Mouse (Mus musculus) stomach, embryonic 14.5 days (tissue): ENCODE results near the gene Rp9. TPM values are rescaled to one million over a fixed set of nuclear protein-coding genes. Genes with fewer than 3 reads are reported as not detected.

Source experiments
- ATAC-seq: fragments of 200-750 bp; cut with Nextera tagmentation; 2 replicates; pipeline ENCODE4 v1.8.0; 2017; ENCODE audit warnings: low read depth, moderate TSS enrichment; ENCODE audit not compliant: insufficient number of reproducible peaks, insufficient read depth, low FRiP score
- H3K27ac ChIP-seq: fragments of 300-500 bp; sonication (generic); 2 replicates; pipeline ENCODE4 v1.5.1; 2014; ENCODE audit warnings: mild to moderate bottlenecking, low read length, moderate library complexity, mixed read lengths
- H3K27me3 ChIP-seq: fragments of 300-500 bp; sonication (generic); 2 replicates; pipeline ENCODE4 v1.6.1; 2014; ENCODE audit warnings: low read length, control low read depth, mixed read lengths; ENCODE audit not compliant: control insufficient read depth, insufficient read depth
- H3K36me3 ChIP-seq: fragments of 300-500 bp; sonication (generic); 2 replicates; pipeline ENCODE4 v1.6.1; 2014; ENCODE audit warnings: mild to moderate bottlenecking, control low read depth, low read length, moderate library complexity, mixed read lengths; ENCODE audit not compliant: control insufficient read depth, insufficient read depth
- H3K4me1 ChIP-seq: fragments of 300-500 bp; sonication (generic); 2 replicates; pipeline ENCODE4 v1.6.1; 2014; ENCODE audit warnings: low read length, control low read depth, mixed read lengths; ENCODE audit not compliant: control insufficient read depth, insufficient read depth
- H3K4me2 ChIP-seq: fragments of 300-500 bp; sonication (generic); replicated peaks from 2 replicates; pipeline ENCODE4 v1.6.1; 2014; ENCODE audit warnings: low read depth, low read length, control low read depth
- H3K4me3 ChIP-seq: fragments of 300-500 bp; sonication (generic); 2 replicates; pipeline ENCODE4 v1.5.1; 2014; ENCODE audit warnings: low read depth, low read length, control low read depth
- H3K9ac ChIP-seq: fragments of 300-500 bp; sonication (generic); replicated peaks from 2 replicates; pipeline ENCODE4 v1.6.1; 2014; ENCODE audit warnings: low read depth, mild to moderate bottlenecking, control low read depth, low read length, moderate library complexity, mixed read lengths
- H3K9me3 ChIP-seq: fragments of 300-500 bp; sonication (generic); 2 replicates; pipeline ENCODE4 v1.6.1; 2016; ENCODE audit warnings: low read depth, low read length, control low read depth; ENCODE audit not compliant: control insufficient read depth
- WGBS: fragments of 180-500 bp; shearing (Covaris S2); extraction: QIAGEN DNeasy Blood & Tissue Kit; methylation state at CpG from one replicate; pipeline ENCODE4 v1.1.7; 2014; 5-methylcytosine and 5-hydroxymethylcytosine counted together
- polyA plus RNA-seq: library from polyadenylated mRNA; unstranded; fragments of >200 nt; fragmentation: Nextera tagmentation; extraction: Ambion mirVana; gene quantifications from 2 replicates; pipeline ENCODE4 v1.2.1, GENCODE M21; 2014

The Rp9 gene
- polyA plus RNA-seq, 1 experiment from 2014 or later = 84.9 TPM

- Histone ChIP-seq H3K27me3 (no peaks in the 10 kb centered on the region), H3K4me1 (no peaks in the 10 kb centered on the region), H3K4me2 (no peak overlapping the region), H3K4me3 (no peak overlapping the region), H3K9me3 (no peaks in the 10 kb centered on the region), H3K36me3 (no peaks in the 10 kb centered on the region), H3K27ac (no peak overlapping the region), H3K9ac (no peak overlapping the region)
- 70% methylated on average over 2 of the region's 2 CpGs for WGBS
- ATAC-seq = no peak
Measured at GRCm38 (mm10) chr9:22433221-22433620, 36.3 kb downstream of the Rp9 start.

- Histone ChIP-seq H3K27ac (no peak overlapping the region), H3K36me3 (no peaks in the 10 kb centered on the region), H3K9me3 (no peaks in the 10 kb centered on the region), H3K4me2 (no peak overlapping the region), H3K4me3 (no peak overlapping the region), H3K9ac (no peak overlapping the region), H3K27me3 (no peaks in the 10 kb centered on the region), H3K4me1 (no peaks in the 10 kb centered on the region)
- no peak for ATAC-seq
- 38% methylated on average over 5 of the region's 5 CpGs for WGBS
Measured at GRCm38 (mm10) chr9:22430315-22430840, 39.2 kb downstream of the Rp9 start.

DNA sequence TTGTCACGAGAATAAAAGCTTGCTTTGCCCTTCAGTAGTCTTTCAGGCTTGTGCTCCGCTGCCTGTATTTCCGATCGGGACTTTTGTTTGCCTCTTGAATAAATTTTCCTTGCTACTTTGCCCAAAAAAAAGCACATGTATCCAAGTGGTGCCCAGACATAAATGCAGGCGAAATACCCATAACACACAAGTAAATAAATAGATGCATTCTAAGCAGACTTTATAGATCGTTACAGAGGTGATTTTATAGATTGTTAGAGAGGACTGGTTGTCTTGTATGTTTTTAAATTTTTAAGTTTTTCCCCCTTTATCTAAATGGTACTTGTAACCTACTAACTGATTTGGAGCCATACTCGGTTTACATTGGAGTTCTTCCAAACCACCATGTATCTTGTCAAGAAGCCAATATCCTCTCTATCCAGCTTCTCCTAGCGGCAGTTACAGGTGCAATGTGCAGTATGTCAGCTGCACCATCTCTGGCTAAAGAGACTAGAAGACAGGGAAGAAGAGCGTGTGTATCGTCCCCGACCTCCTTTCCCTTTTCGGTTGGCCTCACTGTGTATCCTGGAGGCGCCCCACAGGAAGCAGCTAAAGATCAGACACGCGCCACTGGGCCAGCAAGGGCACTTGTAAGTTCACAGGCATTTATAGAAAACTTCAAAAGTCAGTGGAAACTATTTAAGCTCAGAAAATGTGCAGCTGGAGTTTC is 39.9 kb downstream of the Rp9 start:
- H3K27ac ChIP-seq = no peak overlapping the region

DNA sequence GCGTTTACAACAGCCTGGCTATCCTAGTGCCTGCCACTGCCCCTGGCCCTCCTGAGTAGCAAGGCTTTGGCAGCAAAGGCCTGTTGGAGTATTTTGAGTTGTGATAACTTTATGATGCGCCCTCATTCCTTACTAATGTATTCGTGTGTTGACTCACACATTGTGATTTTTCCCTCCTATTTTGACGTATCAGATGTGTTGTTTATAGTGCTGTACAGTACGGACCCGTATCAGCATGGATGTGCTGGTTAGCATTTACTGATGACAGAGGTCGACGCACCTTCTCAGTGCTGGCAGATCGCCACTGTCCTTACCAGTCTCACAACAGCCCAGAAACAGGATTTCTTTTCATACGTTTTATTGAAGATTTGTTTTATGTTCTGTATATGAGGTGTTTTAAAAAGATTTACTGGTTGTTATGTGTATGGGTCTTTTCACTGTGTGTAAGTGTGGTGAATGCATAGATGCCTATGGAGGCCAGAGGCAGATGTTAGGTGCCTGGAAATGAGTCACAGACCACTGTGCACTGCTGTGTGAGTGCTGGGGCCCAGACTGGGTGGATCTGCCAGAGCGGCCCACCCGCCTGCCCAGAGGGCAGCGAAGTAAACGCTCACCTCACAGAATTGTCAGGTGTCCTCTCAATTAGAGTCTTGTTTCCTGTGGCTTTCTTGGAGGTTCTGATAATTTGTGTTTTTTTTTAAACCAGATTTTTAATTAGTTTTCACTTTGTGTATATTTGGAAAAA is 40.7 kb downstream of the Rp9 start:
- Histone ChIP-seq H3K9me3 (no peaks in the 10 kb centered on the region), H3K27ac (no peak overlapping the region), H3K36me3 (no peaks in the 10 kb centered on the region), H3K4me2 (no peak overlapping the region), H3K4me1 (no peaks in the 10 kb centered on the region), H3K9ac (no peak overlapping the region), H3K4me3 (no peak overlapping the region), H3K27me3 (no peaks in the 10 kb centered on the region)
- ATAC-seq = no peak
- WGBS = 79% methylated on average over 14 of the region's 14 CpGs

More for the DNA sequence above, 39.9 kb downstream of the Rp9 start:
- Histone ChIP-seq H3K4me3 (no peak overlapping the region), H3K4me1 (no peaks in the 10 kb centered on the region), H3K36me3 (no peaks in the 10 kb centered on the region), H3K4me2 (no peak overlapping the region), H3K9me3 (no peaks in the 10 kb centered on the region), H3K27me3 (no peaks in the 10 kb centered on the region), H3K9ac (no peak overlapping the region)
- WGBS = 49% methylated on average over 15 of the region's 15 CpGs
- no peak for ATAC-seq

DNA sequence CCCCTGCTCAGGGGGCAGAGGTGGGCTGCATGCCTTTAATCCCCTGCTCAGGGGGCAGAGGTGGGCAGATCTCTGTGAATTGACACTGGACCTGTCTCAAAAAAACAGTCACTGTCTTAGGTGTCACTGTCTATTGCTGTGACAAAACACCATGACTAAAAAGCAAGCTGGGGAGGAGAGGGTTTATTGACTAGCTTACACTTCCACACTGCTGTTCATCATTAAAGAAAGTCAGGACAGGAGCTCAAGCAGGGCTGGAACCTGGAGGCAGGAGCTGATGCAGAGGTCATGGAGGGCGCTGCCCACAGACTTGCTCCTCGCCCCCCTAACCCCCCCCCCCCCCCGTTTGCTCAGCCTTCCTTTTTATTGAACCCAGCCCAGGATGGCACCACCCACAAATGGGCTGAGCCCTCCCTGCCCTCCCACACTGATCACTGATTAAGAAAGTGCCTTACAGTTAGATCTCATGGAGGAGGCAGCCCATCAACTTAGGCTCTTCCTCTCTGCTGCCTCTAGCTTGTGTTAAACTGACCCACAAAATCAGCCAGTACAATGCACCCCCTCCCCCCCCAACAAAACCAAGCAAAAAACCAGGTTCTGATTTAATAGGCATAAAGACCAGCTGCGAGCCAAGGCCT is 41.4 kb downstream of the Rp9 start:
- no peaks in the 10 kb centered on the region for H3K27me3 ChIP-seq
- no peaks in the 10 kb centered on the region for H3K36me3 ChIP-seq
- H3K9me3 ChIP-seq = no peaks in the 10 kb centered on the region
- no peak overlapping the region for H3K4me2 ChIP-seq
- H3K4me3 ChIP-seq = no peak overlapping the region
- no peak overlapping the region for H3K27ac ChIP-seq
- H3K4me1 ChIP-seq = no peaks in the 10 kb centered on the region
- ATAC-seq = no peak
- 44% methylated on average over 4 of the region's 4 CpGs for WGBS
- no peak overlapping the region for H3K9ac ChIP-seq

GRCm38 (mm10) chr9:22424719-22425118 is 44.8 kb downstream of the Rp9 start:
- no peaks in the 10 kb centered on the region for H3K9me3 ChIP-seq
- H3K36me3 ChIP-seq = no peaks in the 10 kb centered on the region
- H3K9ac ChIP-seq = no peak overlapping the region
- H3K27ac ChIP-seq = no peak overlapping the region
- no peaks in the 10 kb centered on the region for H3K27me3 ChIP-seq
- H3K4me1 ChIP-seq = no peaks in the 10 kb centered on the region
- ATAC-seq = no peak
- no peak overlapping the region for H3K4me3 ChIP-seq
- H3K4me2 ChIP-seq = no peak overlapping the region
- WGBS = 89% methylated on average over 4 of the region's 4 CpGs

DNA sequence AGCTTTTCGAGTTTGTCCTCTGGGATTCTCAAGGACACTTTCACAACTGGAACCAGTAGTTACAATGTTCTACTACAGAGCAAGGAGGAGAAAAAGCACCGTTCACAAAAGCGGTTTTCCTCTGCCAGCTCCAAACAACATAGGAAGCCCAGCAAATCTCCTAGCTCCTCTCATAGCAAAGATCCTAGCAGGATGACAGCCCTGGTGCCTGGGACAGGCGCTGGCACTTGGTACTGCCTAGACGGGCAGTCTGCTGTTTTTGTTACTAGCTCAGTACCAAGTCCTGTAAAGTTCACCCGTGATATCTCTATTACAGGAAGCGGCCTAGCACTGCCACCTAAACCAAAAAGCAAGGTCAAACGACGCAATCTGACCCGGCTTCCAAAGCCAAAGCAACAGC is 45.3 kb downstream of the Rp9 start:
- no peaks in the 10 kb centered on the region for H3K27me3 ChIP-seq
- H3K4me1 ChIP-seq = no peaks in the 10 kb centered on the region
- no peak overlapping the region for H3K4me3 ChIP-seq
- no peak overlapping the region for H3K9ac ChIP-seq
- H3K9me3 ChIP-seq = no peaks in the 10 kb centered on the region
- no peak for ATAC-seq
- no peaks in the 10 kb centered on the region for H3K36me3 ChIP-seq
- no peak overlapping the region for H3K4me2 ChIP-seq
- 70% methylated on average over 10 of the region's 10 CpGs for WGBS
- H3K27ac ChIP-seq = no peak overlapping the region

- Histone ChIP-seq H3K4me2 (no peak overlapping the region), H3K9ac (no peak overlapping the region), H3K36me3 (no peaks in the 10 kb centered on the region), H3K4me3 (no peak overlapping the region), H3K4me1 (no peaks in the 10 kb centered on the region), H3K9me3 (no peaks in the 10 kb centered on the region), H3K27ac (no peak overlapping the region), H3K27me3 (no peaks in the 10 kb centered on the region)
- no peak for ATAC-seq
- 63% methylated on average over 1 of the region's 1 CpGs for WGBS
Measured at GRCm38 (mm10) chr9:22423507-22423906, 46.0 kb downstream of the Rp9 start.
